Mouse (Mus musculus): Measurements from ENCODE around the gene Aqp6.

Aqp6 gene

GRCm38 (mm10) chr15:99644776-99645175 lies 43.6 kb downstream of the Aqp6 start:
- no peak for DNase-seq (ENCODE audit: low spot score)

DNA sequence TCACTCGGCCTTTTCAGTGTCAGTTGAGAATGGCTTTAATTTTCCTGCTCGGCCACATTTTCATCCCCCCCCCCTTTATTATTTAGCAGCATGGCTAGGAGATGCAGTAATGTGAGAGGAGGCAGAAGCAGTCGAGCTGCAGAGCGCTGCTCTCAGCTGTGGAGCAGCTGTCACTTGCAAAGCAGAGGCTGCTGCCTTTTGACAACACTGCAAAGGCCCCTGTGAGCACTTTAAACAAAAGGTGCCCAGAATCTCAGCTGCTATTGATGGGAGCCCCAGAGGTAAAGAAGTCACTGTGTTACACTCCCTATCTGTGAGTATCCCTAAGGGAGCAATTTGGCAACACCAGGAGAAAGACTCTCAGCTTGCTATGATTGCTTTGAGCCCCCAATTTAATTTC lies 47.1 kb downstream of the Aqp6 start:
- DNase-seq (ENCODE audit: low spot score): no peak

DNA sequence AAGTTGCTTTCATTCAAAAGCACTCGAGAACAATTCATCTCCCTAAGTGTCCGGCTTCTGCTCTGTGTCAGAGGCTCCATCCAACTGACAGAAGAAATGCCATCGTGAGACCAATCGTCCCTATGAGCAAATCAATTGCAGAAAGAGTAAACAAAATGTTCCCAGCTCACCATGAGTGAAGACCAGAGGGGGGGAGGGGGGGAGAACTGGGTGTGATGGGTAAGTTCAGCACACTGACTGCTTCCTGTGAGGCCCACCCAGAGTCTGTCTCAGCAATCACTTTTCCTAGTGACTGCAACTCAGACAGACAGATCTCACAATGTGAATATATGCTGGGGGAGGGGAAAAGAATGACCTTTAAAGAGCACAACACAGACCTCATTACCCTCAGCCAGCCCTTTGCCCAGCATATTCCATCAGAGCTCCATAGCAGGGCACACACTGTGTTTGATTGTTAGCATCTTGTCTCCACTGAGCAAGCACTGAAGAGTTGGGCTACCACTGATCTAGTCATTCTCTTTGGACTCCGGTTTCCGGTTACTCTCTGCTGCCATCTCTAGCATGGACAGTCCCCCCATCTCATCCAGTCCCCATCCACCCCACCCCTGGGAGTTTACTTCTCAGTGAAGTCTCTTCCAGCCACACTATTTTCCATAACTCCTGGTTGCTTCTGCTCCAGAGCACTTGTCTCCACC lies 48.0 kb downstream of the Aqp6 start:
- DNase-seq (ENCODE audit: low spot score): no peak

- DNase-seq (ENCODE audit: low spot score): no peak
These were observed 49.1 kb downstream of the Aqp6 start for GRCm38 (mm10) chr15:99650304-99650703.

DNA sequence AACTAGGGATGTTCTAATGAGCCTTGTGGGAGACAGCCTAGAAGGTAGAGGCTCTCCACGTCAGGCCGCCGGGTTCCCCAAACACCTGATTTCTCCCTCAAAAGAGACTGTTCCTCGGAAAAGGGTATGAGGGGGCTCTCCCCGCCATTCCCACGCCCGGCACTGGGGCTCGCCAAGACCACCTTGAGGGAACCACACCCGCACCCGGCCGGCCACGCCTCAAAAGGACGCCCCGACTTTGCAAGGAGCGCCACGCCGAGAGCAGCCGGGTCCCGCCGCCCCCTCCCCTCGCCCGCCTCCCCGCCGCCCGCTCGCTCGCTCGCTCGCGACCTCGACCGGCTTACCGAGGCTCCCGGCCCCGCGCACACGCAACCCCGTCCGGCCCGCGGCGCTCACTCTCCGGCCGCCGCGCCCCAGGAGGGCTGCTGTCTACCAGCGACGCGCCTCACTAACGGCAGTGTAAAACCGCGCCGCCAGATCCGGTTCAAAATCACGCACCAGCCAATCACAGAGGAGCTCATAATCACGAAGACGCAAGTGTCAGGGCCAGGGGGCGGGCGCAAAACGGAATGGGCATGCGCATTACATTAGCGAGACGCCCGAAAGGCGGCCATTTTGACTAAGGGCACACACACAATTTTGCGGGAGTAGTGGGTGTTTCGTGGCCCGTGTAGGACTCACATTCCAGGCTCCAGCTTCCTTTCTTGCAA lies 50.1 kb downstream of the Aqp6 start, which contains the start of gene Racgap1:
TSS of gene Racgap1 (minus strand) at position 494 of the 710 bp plus-strand sequence.
- peak; percentile 81 for DNase-seq (ENCODE audit: low spot score)

DNA sequence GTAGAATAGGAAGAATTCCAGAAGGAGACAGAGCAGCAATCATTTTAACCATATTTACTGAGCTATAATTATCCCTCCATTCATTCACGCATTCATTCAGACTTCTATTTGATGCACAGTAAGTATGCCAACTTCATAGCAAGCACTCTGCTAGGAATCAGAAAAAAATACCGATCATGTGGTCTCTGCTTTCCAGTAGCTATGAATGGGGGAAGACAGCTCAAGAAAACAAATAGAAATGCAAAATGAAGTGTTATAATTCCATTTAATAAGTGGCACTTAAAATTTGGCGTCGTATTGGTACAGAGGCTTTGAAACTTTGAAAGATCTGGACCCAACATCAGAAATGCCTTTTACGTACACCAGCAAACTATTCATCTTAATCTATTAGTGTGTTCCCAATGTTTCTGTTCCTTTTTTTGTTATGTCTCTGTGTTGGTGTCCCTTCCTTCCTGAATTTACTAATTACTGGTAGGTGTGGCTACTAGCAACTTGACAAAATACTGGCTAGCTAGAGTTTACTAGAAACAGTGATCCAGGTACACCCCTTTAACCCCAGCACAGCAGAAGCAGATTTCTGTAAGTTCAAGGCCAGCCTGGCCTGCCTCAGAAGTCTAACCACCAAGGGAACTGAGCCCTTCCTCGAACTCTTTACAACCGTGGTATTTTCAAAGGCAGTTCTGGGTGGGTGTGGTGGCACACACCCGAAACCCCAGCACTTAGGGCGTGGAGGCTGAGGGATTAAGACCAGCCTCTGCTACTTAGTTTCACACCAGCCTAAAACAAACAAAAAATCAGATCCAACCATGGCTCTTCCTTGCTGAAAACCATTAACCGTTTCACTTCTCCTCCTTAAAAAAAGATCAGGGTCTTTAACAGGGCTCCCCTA lies 51.0 kb downstream of the Aqp6 start:
- DNase-seq (ENCODE audit: low spot score): no peak

DNA sequence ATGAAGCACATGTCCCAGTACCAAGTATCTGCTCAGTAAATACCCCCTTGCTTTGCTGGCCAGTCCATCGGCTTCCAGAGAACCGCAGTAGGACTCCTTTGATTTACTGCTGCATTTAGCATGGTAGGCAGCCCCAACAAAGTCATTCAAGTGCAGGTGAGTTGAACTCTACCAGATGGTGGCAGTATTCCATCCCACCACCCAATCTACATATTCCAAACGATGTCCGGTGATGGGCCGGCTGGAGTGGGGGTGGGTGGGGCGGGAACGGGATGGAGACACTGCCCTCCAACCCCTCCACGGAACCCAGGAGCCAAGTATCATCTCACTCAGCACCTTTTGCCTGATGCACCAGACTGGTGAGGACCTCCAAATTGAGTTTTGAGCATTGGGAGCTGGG lies 52.1 kb downstream of the Aqp6 start:
- DNase-seq (ENCODE audit: low spot score): no peak

GRCm38 (mm10) chr15:99653876-99654275 lies 52.7 kb downstream of the Aqp6 start:
- no peak for DNase-seq (ENCODE audit: low spot score)
